Mouse (Mus musculus) liver, adult 2 months (tissue): ENCODE measurements at regions not wholly inside any gene's neighbourhood (a gene's known extent, or its start where the extent isn't known, plus 50 kb on each side); places are given as distances from the start of the nearest gene placed in this dataset.

Source experiments
- DNase-seq: peaks from one replicate; pipeline ENCODE4 v3.0.0-alpha.2; 2011; ENCODE audit warnings: low read depth, low spot score; ENCODE audit errors: extremely low read depth
- H3K27ac ChIP-seq: fragments of 200-500 bp; replicated peaks from 2 replicates; pipeline ENCODE4 v1.5.1; 2012; ENCODE audit warnings: low read depth, mild to moderate bottlenecking, control low read depth, inconsistent platforms, low read length; ENCODE audit not compliant: insufficient read depth
- H3K27me3 ChIP-seq: fragments of 200-500 bp; 2 replicates; pipeline ENCODE4 v1.6.1; 2012; ENCODE audit warnings: mild to moderate bottlenecking, moderate library complexity, low read length, inconsistent platforms; ENCODE audit not compliant: control insufficient read depth, insufficient read depth
- H3K36me3 ChIP-seq: fragments of 200-500 bp; 2 replicates; pipeline ENCODE4 v1.6.1; 2012; ENCODE audit warnings: low read length, inconsistent platforms; ENCODE audit not compliant: control insufficient read depth, insufficient read depth
- H3K4me1 ChIP-seq: fragments of 200-500 bp; 2 replicates; pipeline ENCODE4 v1.6.1; 2011; ENCODE audit warnings: low read length; ENCODE audit not compliant: control insufficient read depth, insufficient read depth
- H3K4me3 ChIP-seq: fragments of 200-500 bp; 2 replicates; pipeline ENCODE4 v1.5.1; 2011; ENCODE audit warnings: low read depth, mild to moderate bottlenecking, control low read depth, low read length, moderate library complexity; ENCODE audit not compliant: insufficient read depth
- H3K79me2 ChIP-seq: fragments of 200-500 bp; 2 replicates; pipeline ENCODE4 v1.6.1; 2012; ENCODE audit warnings: inconsistent platforms, mild to moderate bottlenecking, low read length, moderate library complexity; ENCODE audit not compliant: control insufficient read depth, insufficient read depth
- H3K9ac ChIP-seq: fragments of 200-500 bp; 2 replicates; pipeline ENCODE4 v1.6.1; 2012; ENCODE audit warnings: low read depth, mild to moderate bottlenecking, control low read depth, inconsistent platforms, low read length
- CTCF ChIP-seq: fragments of 200-500 bp; IDR thresholded peaks from 2 replicates; pipeline ENCODE4 v1.5.1; 2011; ENCODE audit warnings: low read depth, low read length, control low read depth
- POLR2A ChIP-seq: fragments of 200-500 bp; IDR thresholded peaks from 2 replicates; pipeline ENCODE4 v1.6.1; 2011; ENCODE audit warnings: low read length, control low read depth; ENCODE audit not compliant: insufficient read depth; ENCODE audit errors: extremely low read depth
- WGBS: fragments of 180-500 bp; shearing (Covaris S2); methylation state at CpG from one replicate; pipeline ENCODE4 v1.1.7; 2018; 5-methylcytosine and 5-hydroxymethylcytosine counted together

GRCm38 (mm10) chr17:4913001-4913400, 81.1 kb upstream of the Arid1b start:
- WGBS = 84% methylated on average over 4 of the region's 4 CpGs
- DNase-seq = no peak
- no peaks in the 10 kb centered on the region for H3K4me1 ChIP-seq
- TF ChIP-seq CTCF (no peak), POLR2A (no peak)
- H3K27ac ChIP-seq = no peak overlapping the region
- H3K79me2 ChIP-seq = no peaks in the 10 kb centered on the region
- no peaks in the 10 kb centered on the region for H3K36me3 ChIP-seq
- no peak overlapping the region for H3K4me3 ChIP-seq
- no peak overlapping the region for H3K9ac ChIP-seq
- H3K27me3 ChIP-seq = no peaks in the 10 kb centered on the region

GRCm38 (mm10) chr17:4919866-4920495, 74.2 kb upstream of the Arid1b start:
- WGBS = 20% methylated on average over 6 of the region's 6 CpGs
- Histone ChIP-seq H3K27me3 (no peaks in the 10 kb centered on the region), H3K36me3 (no peaks in the 10 kb centered on the region), H3K27ac (peak overlapping the region; percentile 77), H3K79me2 (no peaks in the 10 kb centered on the region), H3K9ac (no peak overlapping the region), H3K4me3 (no peak overlapping the region), H3K4me1 (peaks cover 20% of the 10 kb centered on the region)
- TF ChIP-seq CTCF (no peak), POLR2A (no peak)
- DNase-seq = peak; percentile 96

- no peaks in the 10 kb centered on the region for H3K36me3 ChIP-seq
- H3K27ac ChIP-seq = peak overlapping the region; percentile 77
- 36% methylated on average over 7 of the region's 7 CpGs for WGBS
- H3K4me3 ChIP-seq = no peak overlapping the region
- H3K27me3 ChIP-seq = no peaks in the 10 kb centered on the region
- DNase-seq = peak; percentile 91
- no peak overlapping the region for H3K9ac ChIP-seq
- H3K79me2 ChIP-seq = no peaks in the 10 kb centered on the region
- peaks cover 20% of the 10 kb centered on the region for H3K4me1 ChIP-seq
- no peak for TF ChIP-seq CTCF
- TF ChIP-seq POLR2A = no peak
Observed at GRCm38 (mm10) chr17:4921121-4921520, 73.0 kb upstream of the Arid1b start.

- WGBS = 48% methylated on average over 5 of the region's 5 CpGs
- Histone ChIP-seq H3K36me3 (no peaks in the 10 kb centered on the region), H3K9ac (no peak overlapping the region), H3K4me1 (no peaks in the 10 kb centered on the region), H3K27me3 (no peaks in the 10 kb centered on the region), H3K27ac (no peak overlapping the region), H3K4me3 (no peak overlapping the region), H3K79me2 (no peaks in the 10 kb centered on the region)
- TF ChIP-seq POLR2A (no peak), CTCF (no peak)
- DNase-seq = no peak
Observed at GRCm38 (mm10) chr17:4928631-4929030, 65.5 kb upstream of the Arid1b start.

- no peak overlapping the region for H3K4me3 ChIP-seq
- TF ChIP-seq CTCF (no peak), POLR2A (no peak)
- H3K27ac ChIP-seq = no peak overlapping the region
- WGBS = 91% methylated on average over 5 of the region's 5 CpGs
- no peaks in the 10 kb centered on the region for H3K36me3 ChIP-seq
- no peak for DNase-seq
- no peaks in the 10 kb centered on the region for H3K27me3 ChIP-seq
- H3K79me2 ChIP-seq = no peaks in the 10 kb centered on the region
- no peaks in the 10 kb centered on the region for H3K4me1 ChIP-seq
- no peak overlapping the region for H3K9ac ChIP-seq
Observed at GRCm38 (mm10) chr17:4935268-4935667, 58.9 kb upstream of the Arid1b start.

- no peak for TF ChIP-seq CTCF
- TF ChIP-seq POLR2A = no peak
- Histone ChIP-seq H3K36me3 (no peaks in the 10 kb centered on the region), H3K4me3 (no peak overlapping the region), H3K27me3 (no peaks in the 10 kb centered on the region), H3K27ac (no peak overlapping the region), H3K4me1 (peaks cover 3% of the 10 kb centered on the region; the same call in 1 of the 2 replicates), H3K9ac (no peak overlapping the region), H3K79me2 (no peaks in the 10 kb centered on the region)
- no peak for DNase-seq
- WGBS = 87% methylated on average over 9 of the region's 9 CpGs
Observed at GRCm38 (mm10) chr17:4940589-4940988, 53.5 kb upstream of the Arid1b start.
